Mouse (Mus musculus) spleen, adult 2 months (tissue): ENCODE measurements around the gene Elmod3.

Experiments
- CTCF ChIP-seq: fragments of 200-500 bp; IDR thresholded peaks from 2 replicates; pipeline ENCODE4 v1.5.1; 2011; ENCODE audit warnings: mild to moderate bottlenecking, inconsistent platforms; ENCODE audit not compliant: insufficient read depth, insufficient read length, insufficient replicate concordance; ENCODE audit errors: extremely low read depth
- POLR2A ChIP-seq: fragments of 200-500 bp; IDR thresholded peaks from 2 replicates; pipeline ENCODE4 v1.6.1; 2011; ENCODE audit warnings: low read depth, low read length, inconsistent platforms

DNA sequence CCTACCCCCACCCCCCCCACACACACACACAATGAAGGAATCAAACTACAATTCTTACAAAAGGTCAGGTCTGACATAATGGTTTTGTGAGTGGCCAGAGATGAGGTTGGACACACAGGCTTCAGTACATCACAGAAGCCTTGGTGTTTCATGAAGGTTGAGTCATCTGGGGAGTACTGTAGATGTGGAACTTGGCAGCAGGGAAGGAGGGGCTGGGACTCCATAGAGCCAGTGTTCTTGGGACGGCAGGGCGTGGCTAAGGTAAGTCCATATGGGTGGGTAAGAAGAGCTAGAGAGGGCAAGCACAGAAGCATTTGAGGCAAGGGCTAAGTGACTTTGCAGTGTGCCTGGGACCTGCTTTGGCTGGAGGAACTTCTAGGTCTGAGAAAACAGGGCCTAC is 5.9 kb upstream of the Elmod3 start:
- TF ChIP-seq CTCF (no peak), POLR2A (no peak)
